Mouse (Mus musculus) stomach, embryonic 14.5 days (tissue): ENCODE results near the gene Cenpv. TPM values are rescaled to one million over a fixed set of nuclear protein-coding genes. Genes with fewer than 3 reads are reported as not detected.

Experiments used
- ATAC-seq: fragments of 200-750 bp; cut with Nextera tagmentation; 2 replicates; pipeline ENCODE4 v1.8.0; 2017; ENCODE audit warnings: low read depth, moderate TSS enrichment; ENCODE audit not compliant: insufficient number of reproducible peaks, insufficient read depth, low FRiP score
- H3K27ac ChIP-seq: fragments of 300-500 bp; sonication (generic); 2 replicates; pipeline ENCODE4 v1.5.1; 2014; ENCODE audit warnings: mild to moderate bottlenecking, low read length, moderate library complexity, mixed read lengths
- H3K27me3 ChIP-seq: fragments of 300-500 bp; sonication (generic); 2 replicates; pipeline ENCODE4 v1.6.1; 2014; ENCODE audit warnings: low read length, control low read depth, mixed read lengths; ENCODE audit not compliant: control insufficient read depth, insufficient read depth
- H3K36me3 ChIP-seq: fragments of 300-500 bp; sonication (generic); 2 replicates; pipeline ENCODE4 v1.6.1; 2014; ENCODE audit warnings: mild to moderate bottlenecking, control low read depth, low read length, moderate library complexity, mixed read lengths; ENCODE audit not compliant: control insufficient read depth, insufficient read depth
- H3K4me1 ChIP-seq: fragments of 300-500 bp; sonication (generic); 2 replicates; pipeline ENCODE4 v1.6.1; 2014; ENCODE audit warnings: low read length, control low read depth, mixed read lengths; ENCODE audit not compliant: control insufficient read depth, insufficient read depth
- H3K4me2 ChIP-seq: fragments of 300-500 bp; sonication (generic); replicated peaks from 2 replicates; pipeline ENCODE4 v1.6.1; 2014; ENCODE audit warnings: low read depth, low read length, control low read depth
- H3K4me3 ChIP-seq: fragments of 300-500 bp; sonication (generic); 2 replicates; pipeline ENCODE4 v1.5.1; 2014; ENCODE audit warnings: low read depth, low read length, control low read depth
- H3K9ac ChIP-seq: fragments of 300-500 bp; sonication (generic); replicated peaks from 2 replicates; pipeline ENCODE4 v1.6.1; 2014; ENCODE audit warnings: low read depth, mild to moderate bottlenecking, control low read depth, low read length, moderate library complexity, mixed read lengths
- H3K9me3 ChIP-seq: fragments of 300-500 bp; sonication (generic); 2 replicates; pipeline ENCODE4 v1.6.1; 2016; ENCODE audit warnings: low read depth, low read length, control low read depth; ENCODE audit not compliant: control insufficient read depth
- WGBS: fragments of 180-500 bp; shearing (Covaris S2); extraction: QIAGEN DNeasy Blood & Tissue Kit; methylation state at CpG from one replicate; pipeline ENCODE4 v1.1.7; 2014; 5-methylcytosine and 5-hydroxymethylcytosine counted together
- polyA plus RNA-seq: library from polyadenylated mRNA; unstranded; fragments of >200 nt; fragmentation: Nextera tagmentation; extraction: Ambion mirVana; gene quantifications from 2 replicates; pipeline ENCODE4 v1.2.1, GENCODE M21; 2014

Gene Cenpv
- polyA plus RNA-seq, 1 experiment from 2014 or later, result 16.2 TPM

DNA sequence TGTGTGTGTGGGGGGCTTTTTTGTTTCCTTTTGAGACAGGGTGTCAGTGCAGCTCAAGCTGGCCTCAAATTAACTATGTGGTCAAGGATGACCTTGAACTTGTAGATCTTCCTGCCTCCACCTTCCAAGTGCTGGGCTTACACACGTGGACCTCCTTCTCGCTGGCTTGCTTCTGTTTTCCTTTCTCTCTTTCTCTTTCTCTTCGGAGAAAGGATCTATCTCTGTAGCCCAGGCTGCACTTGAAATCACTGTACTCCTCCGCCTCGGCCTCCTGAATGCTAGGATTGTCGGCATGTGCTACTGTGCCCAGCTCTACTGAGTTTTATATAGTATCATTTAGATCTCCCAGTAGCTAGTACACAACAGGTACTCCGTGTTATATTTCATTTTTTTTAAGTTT lies 1.5 kb downstream of the Cenpv start:
- no peak overlapping the region for H3K4me3 ChIP-seq
- H3K27me3 ChIP-seq, result no peaks in the 10 kb centered on the region
- WGBS, result 43% methylated on average over 7 of the region's 7 CpGs
- H3K36me3 ChIP-seq, result no peaks in the 10 kb centered on the region
- H3K27ac ChIP-seq, result no peak overlapping the region
- ATAC-seq, result no peak
- no peaks in the 10 kb centered on the region for H3K4me1 ChIP-seq
- H3K9ac ChIP-seq, result no peak overlapping the region
- H3K9me3 ChIP-seq, result no peaks in the 10 kb centered on the region
- H3K4me2 ChIP-seq, result 0 out of 2 replicates have a peak overlapping the region, but pooled peaks have one; percentile 19

- Histone ChIP-seq H3K27me3 (no peaks in the 10 kb centered on the region), H3K9ac (no peak overlapping the region), H3K36me3 (no peaks in the 10 kb centered on the region), H3K9me3 (no peaks in the 10 kb centered on the region), H3K27ac (no peak overlapping the region), H3K4me2 (no peak overlapping the region), H3K4me1 (no peaks in the 10 kb centered on the region), H3K4me3 (no peak overlapping the region)
- WGBS, result 87% methylated on average over 8 of the region's 8 CpGs
- ATAC-seq, result no peak
Measured at GRCm38 (mm10) chr11:62537089-62537488, 2.0 kb downstream of the Cenpv start.

GRCm38 (mm10) chr11:62522283-62522682 lies 16.8 kb downstream of the Cenpv start:
- Histone ChIP-seq H3K36me3 (no peaks in the 10 kb centered on the region), H3K4me2 (no peak overlapping the region), H3K9ac (no peak overlapping the region), H3K9me3 (no peaks in the 10 kb centered on the region), H3K27ac (no peak overlapping the region), H3K27me3 (no peaks in the 10 kb centered on the region), H3K4me1 (no peaks in the 10 kb centered on the region), H3K4me3 (no peak overlapping the region)
- 59% methylated on average over 2 of the region's 2 CpGs for WGBS
- no peak for ATAC-seq

DNA sequence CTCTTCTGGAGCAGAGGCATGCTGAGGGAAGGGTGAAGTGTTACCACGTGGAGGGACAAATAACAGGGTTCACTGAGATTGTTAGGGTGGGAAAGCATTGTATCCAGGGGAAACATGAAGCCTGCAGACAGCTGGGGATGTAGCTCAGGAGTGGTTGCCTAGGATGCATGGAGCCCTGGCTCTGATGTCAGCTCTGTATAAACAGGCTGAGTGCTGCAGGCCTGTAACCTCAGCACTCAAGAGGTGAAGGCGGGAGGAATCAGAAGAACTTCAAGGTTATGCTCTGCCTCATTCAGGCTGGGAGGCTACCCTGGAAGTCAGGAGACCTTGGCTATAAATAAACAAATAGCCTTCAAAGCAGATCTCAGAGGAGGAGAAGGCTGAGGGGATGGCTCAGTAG lies 20.1 kb downstream of the Cenpv start:
- Histone ChIP-seq H3K27me3 (no peaks in the 10 kb centered on the region), H3K4me2 (no peak overlapping the region), H3K9me3 (no peaks in the 10 kb centered on the region), H3K9ac (no peak overlapping the region), H3K4me1 (no peaks in the 10 kb centered on the region), H3K27ac (no peak overlapping the region), H3K36me3 (no peaks in the 10 kb centered on the region), H3K4me3 (no peak overlapping the region)
- ATAC-seq, result no peak
- WGBS, result 10% methylated on average over 2 of the region's 2 CpGs

GRCm38 (mm10) chr11:62513311-62513710 lies 25.8 kb downstream of the Cenpv start:
- Histone ChIP-seq H3K27me3 (no peaks in the 10 kb centered on the region), H3K9ac (no peak overlapping the region), H3K9me3 (no peaks in the 10 kb centered on the region), H3K4me1 (no peaks in the 10 kb centered on the region), H3K4me3 (no peak overlapping the region), H3K36me3 (no peaks in the 10 kb centered on the region), H3K27ac (no peak overlapping the region), H3K4me2 (no peak overlapping the region)
- no peak for ATAC-seq
- 78% methylated on average over 6 of the region's 6 CpGs for WGBS

DNA sequence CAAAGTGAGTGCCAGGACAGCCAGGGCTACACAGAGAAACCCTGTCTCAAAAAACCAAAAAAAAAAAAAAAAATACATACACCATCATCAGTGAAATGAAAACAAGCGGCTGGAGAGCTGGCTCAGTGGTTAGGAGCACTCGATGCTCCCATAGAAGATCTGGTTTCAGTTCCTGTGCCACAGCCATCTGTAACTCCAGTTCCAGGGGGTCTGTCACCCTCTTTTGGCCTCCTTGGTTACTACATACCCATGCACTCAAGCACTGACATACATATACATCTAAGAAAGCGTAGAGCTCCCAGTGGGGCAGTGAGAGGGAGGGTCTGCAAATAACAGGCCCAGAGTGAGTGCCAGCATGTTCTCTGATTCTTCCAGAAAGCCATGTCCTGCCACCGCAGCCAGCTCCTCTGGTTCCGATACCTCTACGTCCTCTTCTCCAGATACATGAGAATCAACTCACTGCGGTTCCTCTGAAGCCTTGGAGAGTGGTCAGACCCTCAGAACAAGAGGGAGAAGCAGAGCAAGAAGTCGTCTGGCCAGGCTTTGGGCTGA lies 26.5 kb downstream of the Cenpv start:
- H3K36me3 ChIP-seq, result no peaks in the 10 kb centered on the region
- H3K4me3 ChIP-seq, result no peak overlapping the region
- ATAC-seq, result no peak
- H3K27ac ChIP-seq, result no peak overlapping the region
- no peak overlapping the region for H3K9ac ChIP-seq
- H3K4me2 ChIP-seq, result no peak overlapping the region
- H3K4me1 ChIP-seq, result no peaks in the 10 kb centered on the region
- 86% methylated on average over 8 of the region's 8 CpGs for WGBS
- H3K9me3 ChIP-seq, result no peaks in the 10 kb centered on the region
- H3K27me3 ChIP-seq, result no peaks in the 10 kb centered on the region

GRCm38 (mm10) chr11:62511444-62512202 lies 27.4 kb downstream of the Cenpv start:
- no peak for ATAC-seq
- Histone ChIP-seq H3K4me3 (no peak overlapping the region), H3K4me2 (no peak overlapping the region), H3K27me3 (no peaks in the 10 kb centered on the region), H3K36me3 (no peaks in the 10 kb centered on the region), H3K9ac (no peak overlapping the region), H3K9me3 (no peaks in the 10 kb centered on the region), H3K4me1 (no peaks in the 10 kb centered on the region), H3K27ac (no peak overlapping the region)
- 80% methylated on average over 13 of the region's 13 CpGs for WGBS

DNA sequence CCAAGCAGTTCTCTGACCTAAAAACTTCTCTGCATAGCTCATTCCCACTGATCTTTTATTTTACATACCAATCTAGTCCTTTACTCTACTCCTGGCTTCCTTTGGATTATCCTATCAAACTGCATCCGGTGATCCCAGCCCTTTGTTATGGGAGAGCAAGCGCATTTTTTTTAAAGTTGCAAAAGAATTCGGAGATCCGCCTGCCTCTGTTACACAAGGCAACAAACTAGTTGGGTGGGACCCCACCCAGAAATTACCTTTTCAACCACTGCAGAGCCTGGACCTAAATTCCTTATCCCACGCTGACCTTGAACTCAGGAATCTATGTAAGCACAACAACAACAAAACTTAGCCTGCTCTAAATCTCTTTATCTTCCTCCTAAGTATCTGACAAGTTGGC lies 28.1 kb downstream of the Cenpv start:
- H3K9ac ChIP-seq, result no peak overlapping the region
- no peaks in the 10 kb centered on the region for H3K27me3 ChIP-seq
- no peak overlapping the region for H3K4me2 ChIP-seq
- H3K9me3 ChIP-seq, result no peaks in the 10 kb centered on the region
- no peak overlapping the region for H3K4me3 ChIP-seq
- H3K36me3 ChIP-seq, result no peaks in the 10 kb centered on the region
- H3K27ac ChIP-seq, result no peak overlapping the region
- 86% methylated on average over 5 of the region's 5 CpGs for WGBS
- H3K4me1 ChIP-seq, result no peaks in the 10 kb centered on the region
- no peak for ATAC-seq

DNA sequence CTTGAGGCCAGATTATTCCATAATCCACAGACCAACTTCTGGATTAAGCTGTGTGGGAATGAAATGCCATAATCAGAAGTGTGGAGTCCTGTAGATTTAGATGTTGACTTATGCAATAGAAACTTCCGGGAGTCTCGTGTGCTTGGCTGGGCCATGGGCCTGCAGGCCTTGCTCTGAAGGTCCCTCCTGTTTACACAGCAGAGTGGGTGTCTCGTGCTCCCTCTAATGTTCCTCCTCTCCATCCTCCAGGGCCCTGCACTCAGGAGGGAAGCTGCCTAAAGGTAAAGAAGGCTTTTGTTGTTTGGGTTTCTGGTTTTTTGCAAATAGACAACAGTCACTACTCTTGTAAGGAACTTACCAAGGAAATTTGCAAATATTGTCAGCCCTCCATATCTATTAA lies 29.5 kb downstream of the Cenpv start:
- no peaks in the 10 kb centered on the region for H3K9me3 ChIP-seq
- H3K4me1 ChIP-seq, result no peaks in the 10 kb centered on the region
- ATAC-seq, result no peak
- no peak overlapping the region for H3K4me3 ChIP-seq
- no peak overlapping the region for H3K9ac ChIP-seq
- no peak overlapping the region for H3K27ac ChIP-seq
- no peak overlapping the region for H3K4me2 ChIP-seq
- no peaks in the 10 kb centered on the region for H3K27me3 ChIP-seq
- 48% methylated on average over 3 of the region's 3 CpGs for WGBS
- no peaks in the 10 kb centered on the region for H3K36me3 ChIP-seq
